Mouse (Mus musculus) inflammation-experienced regulatory T-cells, adult 6 months (primary cell): ENCODE data around the gene Lrrc42. TPM values are rescaled to one million over a fixed set of nuclear protein-coding genes. Genes with fewer than 3 reads are reported as not detected.
A peak's percentile ranks its signal among the peaks of the same experiment; 100 is the strongest.

Source experiments
- ATAC-seq: one replicate; pipeline ENCODE4 v1.8.0; 2017
- polyA plus RNA-seq, 3 experiments: library from polyadenylated mRNA; unstranded; fragments of 100-300 nt; shearing (Covaris generic); gene quantifications; one replicate each; pipeline ENCODE4 v1.2.1; 2017

The Lrrc42 gene
- polyA plus RNA-seq, 3 experiments from 2014 or later = 18.8 to 25.8 (median 24.0) TPM

DNA sequence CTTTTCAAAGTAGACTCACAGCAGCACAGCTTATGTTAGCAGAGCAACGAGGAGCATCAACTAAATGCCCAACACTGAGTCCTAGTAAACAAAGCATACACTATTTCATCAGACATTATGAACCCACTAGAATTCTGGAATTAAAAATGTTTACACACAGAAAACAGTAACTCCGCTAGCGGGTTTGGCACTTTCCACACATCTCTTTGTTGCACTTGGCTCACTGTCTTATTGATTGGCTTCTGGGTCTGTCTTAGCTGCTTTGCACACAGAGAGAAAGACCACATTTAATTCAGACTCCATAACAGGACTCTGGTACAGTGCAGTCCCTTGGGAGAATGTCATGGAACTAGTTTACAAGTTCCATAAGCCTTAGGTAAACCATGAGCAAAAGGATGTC is 5.3 kb downstream of the Lrrc42 start:
- no peak for ATAC-seq

DNA sequence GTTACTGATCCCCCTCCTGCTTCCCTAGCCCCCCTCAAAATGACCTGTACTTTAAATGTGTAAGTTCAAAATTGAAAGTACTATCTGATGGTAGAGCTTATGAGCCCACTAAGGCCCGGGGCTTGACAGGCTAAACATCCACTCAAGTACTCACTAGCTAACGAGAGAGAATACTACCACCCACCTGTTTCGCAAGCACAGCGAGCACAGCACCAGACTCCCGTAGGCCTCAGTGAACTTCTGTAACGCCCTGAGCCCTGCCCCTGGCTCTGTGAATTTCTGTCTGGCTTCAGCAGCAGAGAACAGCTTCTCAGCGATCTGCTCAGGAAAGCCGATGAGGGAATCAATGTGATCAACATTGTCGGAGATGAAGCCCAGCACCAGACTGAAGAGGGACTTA is 6.2 kb downstream of the Lrrc42 start:
- no peak for ATAC-seq

DNA sequence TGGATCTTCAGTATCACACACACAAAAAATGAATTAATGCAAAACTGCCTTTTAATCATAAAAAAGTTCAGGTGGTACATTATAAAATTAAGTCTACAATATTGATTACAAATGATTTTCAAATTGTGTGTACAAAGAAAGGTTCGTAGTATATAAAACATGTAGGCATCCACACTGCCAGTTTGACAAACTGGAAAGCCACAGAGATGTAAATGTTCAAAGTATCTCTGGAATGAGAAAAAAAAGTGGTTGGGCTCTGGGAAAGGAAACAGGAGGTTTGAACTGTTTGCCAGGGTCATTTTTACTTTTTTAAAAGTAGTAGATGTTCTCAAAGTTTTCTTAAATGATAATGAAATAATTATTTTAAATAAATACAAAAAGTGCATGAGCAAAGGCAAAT is 7.3 kb downstream of the Lrrc42 start:
- no peak for ATAC-seq

DNA sequence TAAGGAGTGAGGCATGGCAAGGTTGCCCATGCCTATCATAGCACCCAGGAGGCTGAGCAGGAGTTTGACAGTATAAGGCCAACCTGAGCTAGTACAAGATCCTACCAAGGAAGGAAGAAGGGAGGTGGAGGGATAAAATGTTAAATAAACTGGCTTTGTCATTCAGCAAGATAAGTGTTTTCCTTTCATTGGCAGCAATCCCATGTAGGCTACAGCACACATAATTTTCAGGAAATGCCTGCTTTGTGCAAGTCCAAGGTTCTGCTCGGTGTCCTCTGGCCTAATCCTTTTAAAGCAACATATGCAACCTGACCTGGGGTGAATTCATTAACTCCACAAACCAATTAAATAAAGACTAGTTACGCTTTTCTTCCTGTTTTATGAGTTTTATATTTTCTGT is 8.0 kb downstream of the Lrrc42 start:
- ATAC-seq = no peak

DNA sequence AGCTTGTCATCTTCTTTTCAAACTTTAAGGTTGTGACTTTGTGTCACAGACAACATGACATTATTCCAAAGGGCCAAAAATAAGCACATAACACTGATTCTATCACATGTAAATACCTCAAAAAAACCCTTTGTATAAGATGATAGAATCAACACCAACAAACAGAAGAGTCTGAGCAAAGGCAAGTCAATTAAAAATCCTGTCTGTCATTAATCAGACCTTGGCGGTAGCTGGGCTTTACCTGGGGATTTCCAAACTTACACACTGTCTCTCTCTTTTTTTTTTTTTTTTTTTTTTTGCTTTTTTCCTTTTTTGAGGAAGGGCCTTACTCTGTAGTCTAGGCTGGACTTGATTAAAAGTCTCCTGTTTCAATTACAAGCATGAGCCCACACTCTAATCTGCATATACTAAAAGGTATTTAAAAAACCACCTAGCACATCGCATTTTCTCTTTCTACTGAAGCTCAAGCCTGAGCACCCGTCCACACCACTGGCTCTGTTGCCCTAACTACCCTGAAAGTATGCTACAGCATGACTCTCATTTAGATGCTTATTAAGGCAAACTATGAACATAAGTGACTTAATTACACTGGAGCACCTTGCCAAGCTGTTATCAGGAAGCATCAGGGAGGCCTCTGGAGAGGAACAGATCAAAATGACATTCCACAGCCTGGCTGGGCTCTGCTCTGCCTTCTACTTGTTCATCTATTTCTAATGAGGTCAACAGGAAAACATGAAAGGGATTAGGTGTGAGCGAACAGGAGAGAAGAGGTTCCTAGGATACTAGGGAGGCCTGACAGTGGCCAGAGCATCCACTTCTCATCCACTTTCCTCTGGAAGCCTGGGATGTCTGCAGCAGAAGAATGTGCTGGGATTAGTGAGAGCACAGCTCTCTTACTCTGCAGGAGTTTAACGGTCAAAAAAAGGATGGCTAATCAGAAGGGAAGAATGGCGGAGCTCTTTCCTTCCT is 9.7 kb downstream of the Lrrc42 start:
- peak; percentile 73 for ATAC-seq

DNA sequence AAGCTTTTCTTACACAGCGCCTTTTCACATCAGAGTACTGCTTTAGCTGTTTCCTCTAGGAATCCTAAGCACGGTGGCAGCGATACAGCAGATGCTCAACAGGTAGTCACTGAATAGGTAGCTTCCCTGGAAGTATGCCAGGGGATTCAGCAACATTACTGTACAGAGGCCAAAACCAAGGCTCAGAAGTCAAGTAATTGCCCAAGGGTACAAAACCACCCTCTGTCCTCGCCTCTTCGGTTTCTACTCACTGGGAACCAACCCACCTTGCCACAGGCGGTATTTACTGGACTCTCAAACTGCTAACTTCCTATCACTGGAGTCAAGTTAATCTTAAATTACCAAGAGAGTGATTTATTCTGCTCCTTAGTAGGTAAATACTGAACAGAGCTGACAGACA is 13.1 kb downstream of the Lrrc42 start:
- no peak for ATAC-seq

DNA sequence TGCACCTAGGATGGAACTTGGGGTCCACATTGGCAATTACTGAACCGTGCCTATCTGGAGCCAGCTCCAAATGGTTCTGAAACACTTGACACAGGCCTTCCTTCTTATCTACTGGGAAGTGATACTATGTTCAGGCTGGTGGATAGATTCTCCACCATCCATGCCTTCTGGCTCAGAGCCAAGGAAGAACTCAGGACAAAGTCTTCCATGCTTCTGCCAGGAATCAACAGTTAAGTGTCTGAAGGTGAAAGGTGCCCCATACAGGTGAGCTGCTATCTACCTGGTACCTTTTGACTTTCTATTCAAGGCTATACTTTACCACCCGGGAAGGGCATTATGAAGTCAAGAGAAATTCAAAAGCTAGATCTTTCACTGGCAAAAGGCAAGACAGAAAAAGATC is 15.1 kb downstream of the Lrrc42 start:
- ATAC-seq = no peak

DNA sequence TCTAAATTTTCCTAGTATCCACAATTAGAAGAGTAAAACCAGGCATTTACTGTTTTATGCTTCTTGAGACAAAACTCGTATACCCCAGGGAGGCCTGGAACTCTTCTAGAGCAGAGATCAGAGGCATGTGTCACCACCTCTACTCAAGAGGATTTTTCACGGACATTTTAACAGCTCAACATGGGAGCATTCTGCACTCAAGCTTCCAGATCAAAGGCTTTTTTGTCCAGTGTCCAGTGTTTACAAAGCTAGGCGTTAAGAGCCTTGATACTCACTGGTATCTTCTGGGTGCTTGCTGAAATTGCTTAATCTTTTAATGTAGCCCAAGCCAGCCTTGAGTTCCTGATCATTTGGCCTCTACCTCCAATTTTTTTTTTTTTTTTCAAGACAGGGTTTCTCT is 21.1 kb downstream of the Lrrc42 start:
- ATAC-seq = no peak

DNA sequence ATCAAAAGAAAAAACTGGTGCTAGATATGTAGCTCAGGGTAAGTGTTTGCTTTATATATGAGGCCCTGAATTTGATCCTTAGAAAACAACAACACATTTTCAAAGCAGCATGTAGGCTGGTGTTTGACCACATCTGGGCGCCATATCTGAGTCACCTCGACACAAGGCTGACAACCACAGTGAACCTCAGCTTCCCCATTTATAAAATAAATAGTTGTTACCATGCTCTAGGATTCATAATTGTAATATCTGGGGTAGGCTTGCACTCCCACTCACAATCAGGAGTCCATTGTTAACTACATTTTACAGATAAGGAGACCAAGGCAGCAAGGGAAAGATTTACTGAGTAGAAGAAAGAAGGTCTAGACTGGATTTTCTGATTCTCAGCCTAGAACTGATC is 27.0 kb downstream of the Lrrc42 start:
- no peak for ATAC-seq

DNA sequence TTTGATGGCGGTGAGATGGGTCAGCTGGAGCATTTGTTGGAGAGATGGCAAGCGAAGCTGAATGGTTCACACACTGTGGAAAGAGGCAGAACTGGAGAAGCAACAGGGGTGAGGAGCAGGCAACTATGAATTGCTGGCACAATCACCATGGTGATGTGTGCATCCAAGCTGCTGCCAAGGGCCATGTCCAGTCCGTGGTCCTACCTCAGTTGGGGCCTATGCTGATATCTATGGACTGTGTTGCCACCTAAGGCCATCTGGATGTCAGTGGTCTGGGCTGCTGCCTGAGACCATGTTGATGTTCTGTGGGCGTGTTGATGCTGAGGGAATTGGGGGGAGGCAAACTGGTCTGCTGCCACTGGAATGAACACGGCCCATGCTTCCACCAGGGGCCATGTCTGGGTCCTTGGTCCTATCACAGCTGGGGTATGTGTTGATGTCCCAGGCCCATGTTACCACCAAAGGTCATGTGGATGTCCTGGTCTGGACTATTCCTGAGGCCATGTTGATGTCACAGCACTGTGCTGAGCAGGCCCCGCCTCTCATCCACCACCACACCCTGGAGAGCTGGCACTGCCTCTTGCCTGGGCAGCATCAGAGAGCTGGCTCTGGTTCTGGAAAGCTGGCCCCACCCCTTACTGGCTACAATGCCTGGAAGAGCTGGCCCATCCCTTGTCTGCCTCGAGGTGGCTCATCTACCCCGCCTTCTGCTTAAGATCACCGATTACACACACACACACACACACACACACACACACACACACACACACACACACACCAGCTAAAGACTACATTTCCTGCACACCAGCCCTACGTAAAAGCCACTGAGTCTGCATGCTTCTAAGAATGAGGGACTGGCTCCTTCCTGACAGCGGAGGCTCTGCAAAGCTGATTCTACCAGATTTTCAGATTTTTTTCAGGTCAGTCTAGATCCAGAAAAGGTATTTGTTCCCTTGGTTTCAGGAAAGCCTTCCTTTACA is 29.8 kb downstream of the Lrrc42 start:
- ATAC-seq = peak; percentile 50

DNA sequence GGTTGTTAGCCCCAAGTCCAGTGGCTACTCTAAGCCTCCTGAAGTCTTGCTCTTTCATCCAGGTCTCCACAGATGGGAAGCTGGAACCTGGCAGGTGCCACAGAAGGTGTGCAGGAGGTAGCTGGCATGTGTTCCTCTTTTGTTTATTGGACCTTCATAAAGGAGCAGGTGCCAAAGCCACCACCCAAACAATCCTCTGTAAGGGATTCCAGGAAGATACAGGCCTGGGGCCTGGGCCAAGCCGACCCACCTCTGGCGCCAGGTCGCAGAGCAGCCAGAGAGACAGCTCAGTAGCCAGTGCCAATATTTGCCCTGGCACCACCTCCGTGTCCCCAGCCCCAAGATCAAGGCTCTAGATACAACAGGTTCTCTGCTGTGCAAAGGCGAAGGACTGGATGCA is 31.8 kb downstream of the Lrrc42 start:
- ATAC-seq = no peak

DNA sequence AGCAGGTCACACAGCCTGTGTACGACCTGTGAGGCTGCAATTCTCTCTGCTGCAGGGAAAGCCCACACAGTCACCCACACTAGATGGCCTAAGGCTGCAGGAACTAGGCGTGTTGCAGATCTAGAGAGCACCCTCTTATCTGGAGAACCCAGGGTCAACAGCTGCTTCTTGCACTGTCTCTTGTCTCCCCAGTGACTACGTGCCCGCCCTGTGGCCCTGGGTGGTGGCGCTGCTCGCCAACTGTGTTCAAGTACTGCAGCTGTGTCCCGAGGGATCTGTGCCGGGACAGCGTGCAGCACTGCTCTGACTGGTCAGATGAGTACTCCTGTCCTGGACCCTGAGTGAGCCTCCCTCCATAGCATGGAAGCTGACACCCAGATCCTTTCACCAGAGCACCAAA is 35.8 kb downstream of the Lrrc42 start:
- no peak for ATAC-seq

DNA sequence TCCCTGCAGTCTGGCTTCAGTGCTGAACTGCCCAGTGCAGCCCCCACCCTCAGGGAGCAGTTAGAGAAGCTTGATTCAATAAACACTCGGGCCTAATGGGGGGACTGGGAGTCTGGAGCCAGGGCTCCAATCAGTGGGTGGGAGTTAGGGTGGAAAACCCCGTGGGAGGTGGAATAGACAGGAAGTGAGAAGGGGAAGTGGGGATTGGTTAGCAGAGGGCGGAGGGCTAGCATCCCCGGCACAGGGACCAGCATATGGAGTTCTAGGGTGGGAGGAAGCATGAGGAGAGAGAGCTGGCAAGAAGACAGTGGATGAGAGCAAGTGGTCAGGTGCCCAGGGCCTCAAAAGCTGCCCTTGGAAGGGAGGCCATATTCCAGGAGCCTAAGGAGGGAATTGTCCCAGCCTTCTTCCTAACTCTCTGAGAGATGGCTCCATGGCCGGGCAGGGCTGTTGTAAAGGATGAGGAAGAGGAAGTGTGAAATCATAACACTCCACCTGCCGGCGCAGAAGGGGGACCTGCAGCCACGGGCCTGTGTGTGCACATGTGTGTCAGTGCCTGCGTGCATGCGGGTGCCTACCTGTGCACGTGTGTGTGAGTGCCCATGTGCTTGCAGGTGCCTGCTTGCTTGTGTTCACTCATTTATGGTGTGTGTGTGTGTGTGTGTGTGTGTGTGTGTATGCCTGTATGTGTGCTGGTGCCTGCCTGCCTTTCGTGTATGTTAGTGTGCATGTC is 39.9 kb downstream of the Lrrc42 start:
- ATAC-seq = no peak

DNA sequence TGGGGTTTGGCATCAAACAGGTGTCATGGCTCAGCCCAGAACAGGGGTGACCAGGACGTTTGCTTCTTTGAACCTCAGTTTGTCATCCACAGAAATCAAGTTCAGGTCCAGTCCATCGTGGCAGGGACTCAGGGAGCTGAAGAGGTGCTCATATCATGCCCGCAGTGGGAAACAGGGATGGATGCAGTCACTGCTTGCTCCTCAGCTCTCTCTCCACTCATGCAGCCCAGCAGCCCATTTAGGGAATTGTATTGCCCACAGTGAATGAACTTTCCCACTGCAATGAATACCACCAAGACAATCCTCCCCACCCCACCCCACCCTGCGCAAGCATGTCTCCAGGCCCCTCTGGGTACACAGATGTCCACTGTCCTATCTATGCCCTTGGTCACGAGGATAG is 41.4 kb downstream of the Lrrc42 start:
- no peak for ATAC-seq

DNA sequence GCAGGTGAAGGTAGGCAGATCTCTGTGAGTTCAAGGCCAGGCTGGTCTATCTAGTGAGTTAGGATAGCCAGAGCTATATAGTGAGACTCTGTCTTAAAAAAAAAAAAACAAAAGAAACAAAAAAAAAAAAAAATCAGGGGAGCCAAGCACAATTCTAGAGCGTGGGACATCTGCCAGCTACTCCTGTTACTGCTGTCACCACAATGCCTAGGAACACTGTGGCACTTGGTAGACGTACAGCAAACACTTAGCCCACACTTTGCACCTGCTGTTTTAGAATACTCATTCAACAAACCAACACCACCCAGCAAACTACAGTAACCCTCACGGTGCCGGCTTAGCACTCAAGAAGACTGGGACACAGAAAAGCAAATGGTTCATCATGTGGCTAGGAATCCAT is 41.9 kb downstream of the Lrrc42 start:
- ATAC-seq = no peak

DNA sequence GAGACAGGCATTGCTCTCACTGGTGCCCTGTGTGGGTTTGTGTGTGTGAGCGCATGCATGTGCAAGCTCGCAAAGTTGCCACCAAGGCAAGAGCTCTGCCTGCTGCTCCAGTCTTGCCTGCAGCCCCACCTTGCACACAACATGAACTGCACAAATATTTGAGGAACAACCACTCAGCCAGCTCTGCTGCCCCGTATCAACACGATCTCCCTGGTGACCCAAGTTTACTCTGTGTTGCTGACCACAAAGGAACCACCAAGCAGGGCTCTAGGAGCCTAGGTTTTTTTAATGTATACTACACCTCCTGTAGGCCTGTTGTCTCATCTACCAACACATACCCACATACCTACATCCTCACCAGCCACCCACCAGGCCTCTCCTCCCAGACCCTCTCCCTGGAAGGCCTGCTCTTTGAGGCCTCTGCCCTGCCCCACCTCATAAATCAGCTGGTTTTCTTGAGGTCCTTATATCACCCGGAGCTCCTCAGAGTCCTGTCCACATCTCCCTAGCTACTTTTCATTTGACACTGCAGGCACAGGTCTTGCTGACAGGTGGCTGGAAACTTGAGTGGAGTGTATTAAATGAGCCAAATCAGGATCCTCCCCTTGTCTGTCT is 42.7 kb downstream of the Lrrc42 start:
- ATAC-seq = no peak

DNA sequence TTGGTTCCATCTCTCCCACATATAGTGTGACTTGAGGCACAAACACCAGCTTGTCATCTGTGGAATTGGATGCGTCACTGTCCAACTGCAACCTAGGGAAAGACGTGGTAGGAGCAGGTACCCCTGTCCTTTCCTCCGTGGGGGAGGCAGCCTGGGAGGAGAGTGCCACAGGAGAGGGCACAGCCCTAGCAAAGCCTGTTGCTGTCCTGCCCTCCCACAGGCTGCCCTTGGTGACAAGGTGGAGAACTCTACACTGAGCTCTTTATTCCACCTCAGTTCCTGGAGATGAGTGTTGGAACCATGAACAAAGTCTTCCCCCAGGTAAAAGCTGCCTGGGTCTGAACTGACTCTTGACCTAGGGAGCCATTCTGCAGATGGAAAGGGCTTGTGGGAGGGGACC is 44.5 kb downstream of the Lrrc42 start, which contains the start of gene Ldlrad1:
Ldlrad1 (plus strand) TSS at position 301 of the 400 bp plus-strand sequence.
- ATAC-seq = no peak

DNA sequence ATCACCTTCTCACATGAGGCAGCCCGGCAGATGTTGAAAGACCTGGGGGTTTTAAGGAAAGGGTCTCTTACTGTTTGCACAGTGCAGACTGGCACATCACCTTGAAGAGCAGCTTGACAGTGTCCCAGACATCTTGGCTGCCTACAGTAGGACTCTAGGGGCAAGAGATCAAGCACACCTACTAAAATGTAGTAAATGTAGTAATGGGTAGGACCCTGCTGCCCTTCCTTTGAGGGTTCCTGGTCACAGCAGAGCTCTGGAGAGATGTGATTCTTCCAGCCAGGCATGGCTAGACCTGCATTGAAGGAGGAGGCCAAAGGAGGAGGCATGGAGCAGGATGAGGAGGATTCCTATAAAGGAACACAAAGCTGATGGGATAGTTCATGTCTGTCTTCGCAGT is 46.3 kb downstream of the Lrrc42 start:
- no peak for ATAC-seq

DNA sequence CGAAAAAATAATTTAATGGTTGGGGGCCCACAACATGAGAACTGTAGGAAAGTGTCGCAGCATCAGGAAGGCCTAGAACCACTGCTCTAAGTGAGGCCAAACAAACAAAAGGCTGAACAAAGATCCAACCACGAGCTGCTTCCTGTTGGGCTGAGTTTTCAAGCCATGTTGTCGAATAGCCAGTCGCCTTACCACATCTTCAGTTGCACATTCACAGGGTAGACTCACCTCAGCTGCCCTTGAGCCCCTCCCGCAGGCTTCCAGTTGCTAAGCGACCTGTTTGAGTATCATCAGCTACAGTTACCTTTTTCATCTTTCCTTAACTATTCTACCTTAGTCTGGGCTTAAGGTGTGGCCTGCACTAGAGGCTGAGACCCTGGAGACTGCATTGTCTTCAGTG is 50.3 kb downstream of the Lrrc42 start:
- ATAC-seq = no peak

DNA sequence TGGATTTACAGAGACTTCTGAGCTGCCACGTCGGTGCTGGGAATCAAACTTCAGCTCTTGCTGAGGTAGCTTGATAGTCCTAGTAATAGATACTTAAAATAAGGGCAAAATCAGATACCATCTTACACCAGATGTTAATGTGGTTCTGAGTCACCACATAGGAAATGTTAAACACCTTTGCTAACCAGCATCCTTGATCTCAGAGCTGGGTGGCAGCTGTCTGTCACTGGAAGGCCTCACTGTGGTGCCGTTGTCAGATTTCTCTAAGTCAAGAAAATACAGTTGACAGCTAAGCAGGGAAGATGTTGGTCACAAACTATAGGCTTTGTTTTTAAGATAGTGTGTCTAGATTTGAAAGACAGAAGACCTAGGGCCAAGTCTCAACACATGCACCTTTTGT is 51.6 kb downstream of the Lrrc42 start:
- ATAC-seq = peak; percentile 54

DNA sequence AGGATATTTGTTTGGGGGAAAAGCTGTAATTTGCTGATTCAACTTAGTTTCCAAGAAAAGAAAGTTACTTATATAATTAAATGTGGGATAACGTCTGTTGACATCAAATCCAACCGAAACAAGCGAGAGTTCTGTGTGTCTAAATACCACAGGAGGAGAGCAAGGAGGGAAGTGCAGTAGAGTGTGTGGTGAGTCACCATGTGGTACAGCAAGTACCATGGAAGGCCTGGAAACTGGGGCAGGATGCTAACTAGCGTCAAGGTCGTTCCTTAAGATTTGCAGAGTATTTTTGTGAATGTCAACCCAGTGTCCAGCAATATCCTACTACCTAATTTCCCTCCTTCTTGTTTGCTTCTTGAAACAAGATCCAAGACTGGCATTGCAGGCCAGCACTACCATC is 55.3 kb downstream of the Lrrc42 start:
- ATAC-seq = no peak

DNA sequence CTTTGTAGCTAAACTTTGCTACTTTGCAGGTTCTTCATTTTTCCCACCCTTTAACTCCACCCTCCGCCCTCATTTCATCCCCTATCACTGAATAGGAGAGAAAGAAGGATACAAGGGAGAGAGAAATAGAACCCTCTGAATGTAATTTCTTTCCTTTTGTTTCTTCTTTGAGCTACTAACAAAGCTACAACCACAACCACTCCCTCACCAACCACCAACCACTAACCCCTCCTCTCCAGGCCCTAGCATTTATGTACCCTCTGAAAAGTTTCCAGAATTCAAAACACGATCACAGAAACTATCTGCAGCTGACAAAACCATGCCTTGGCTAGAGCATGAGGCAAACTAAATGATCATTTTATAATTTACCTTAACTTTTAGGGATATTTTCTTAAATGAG is 56.9 kb downstream of the Lrrc42 start:
- no peak for ATAC-seq
